Mouse (Mus musculus) thymus, postnatal 4 days (tissue): ENCODE data around the gene Ffar3.

ENCODE experiments used
- DNase-seq: peaks from one replicate; pipeline ENCODE4 v3.0.0; 2021

Ffar3 gene

DNA sequence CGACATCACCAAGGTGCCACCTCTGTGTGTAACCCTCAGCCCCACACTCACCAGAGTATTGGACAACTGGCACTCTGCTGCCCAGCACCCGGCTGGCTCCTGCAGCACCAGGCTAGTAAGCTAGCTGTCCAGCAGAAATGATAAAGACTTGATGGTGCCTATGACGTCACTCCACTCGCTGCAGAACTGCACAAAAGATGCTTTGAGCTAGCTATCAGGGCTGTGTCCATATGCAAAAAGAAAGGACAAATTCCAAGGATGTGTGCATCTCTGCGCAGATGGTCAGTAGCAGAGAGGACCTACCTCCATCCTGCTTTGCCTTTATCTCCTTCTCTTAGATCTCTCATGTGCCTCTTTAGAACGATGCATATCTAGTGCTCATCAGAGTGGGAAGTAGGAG, at the start of gene Ffar3:
Ffar3 (minus strand) TSS at position 101 of the 400 bp plus-strand sequence.
- DNase-seq = no peak

DNA sequence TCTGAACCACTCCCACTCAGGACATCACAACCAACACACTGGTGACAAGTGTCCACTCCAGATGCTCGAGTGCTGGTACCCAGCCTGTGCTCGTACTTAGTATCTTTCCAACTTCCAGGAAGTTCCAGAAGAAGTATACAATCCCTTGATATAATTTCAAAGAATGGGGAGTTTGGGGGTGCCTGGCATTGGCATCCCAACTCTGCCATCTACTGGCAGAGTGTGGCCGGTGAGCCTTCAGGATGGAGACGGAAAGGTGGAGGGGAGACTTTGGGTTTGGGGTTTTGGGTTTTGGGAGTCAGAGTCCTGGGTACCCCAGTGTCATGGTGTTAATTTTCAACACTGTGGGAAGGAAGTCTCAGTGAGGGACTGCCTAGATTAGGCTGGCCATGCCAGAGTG, 48.1 kb upstream of the Ffar3 start:
- DNase-seq = peak; percentile 58

DNA sequence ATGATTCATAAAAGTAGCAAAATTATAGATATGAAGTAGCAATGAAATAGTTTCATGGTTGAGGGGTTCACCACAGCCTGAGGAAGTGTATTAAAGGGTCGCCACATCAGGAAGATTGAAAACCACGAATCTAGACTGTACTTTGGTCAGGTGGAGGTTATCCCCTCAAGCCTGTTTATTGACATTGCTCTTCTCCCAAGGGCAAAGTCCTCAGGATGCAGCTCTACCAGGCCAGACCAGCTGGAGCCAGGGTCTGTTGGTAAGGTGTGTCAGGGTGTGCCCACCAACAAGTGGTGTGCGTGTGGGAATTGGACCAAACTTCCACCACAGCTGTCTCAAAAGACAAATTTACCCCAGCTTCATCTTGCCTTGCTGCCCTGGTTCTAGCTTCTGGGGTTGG, 39.2 kb upstream of the Ffar3 start:
- no peak for DNase-seq

DNA sequence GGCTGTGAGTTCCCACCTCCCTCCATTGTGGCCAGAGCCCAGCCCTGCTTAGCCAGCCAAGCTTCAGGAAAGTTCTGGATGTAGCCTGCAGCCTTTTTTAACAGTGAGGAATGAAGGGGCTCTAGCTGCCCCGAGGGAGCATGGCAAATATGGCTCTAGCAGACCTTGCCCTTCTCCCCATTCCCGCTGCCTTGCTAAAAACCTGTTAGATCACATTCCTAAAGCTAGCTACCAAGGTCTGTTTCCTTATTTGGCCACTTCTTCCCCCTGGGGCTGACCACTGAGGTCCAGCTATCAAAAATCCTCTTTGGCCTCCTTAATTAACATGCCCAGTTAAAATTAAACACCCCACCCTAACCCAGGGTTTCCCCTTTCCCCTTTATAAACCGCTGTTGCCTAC, 36.5 kb upstream of the Ffar3 start:
- no peak for DNase-seq

DNA sequence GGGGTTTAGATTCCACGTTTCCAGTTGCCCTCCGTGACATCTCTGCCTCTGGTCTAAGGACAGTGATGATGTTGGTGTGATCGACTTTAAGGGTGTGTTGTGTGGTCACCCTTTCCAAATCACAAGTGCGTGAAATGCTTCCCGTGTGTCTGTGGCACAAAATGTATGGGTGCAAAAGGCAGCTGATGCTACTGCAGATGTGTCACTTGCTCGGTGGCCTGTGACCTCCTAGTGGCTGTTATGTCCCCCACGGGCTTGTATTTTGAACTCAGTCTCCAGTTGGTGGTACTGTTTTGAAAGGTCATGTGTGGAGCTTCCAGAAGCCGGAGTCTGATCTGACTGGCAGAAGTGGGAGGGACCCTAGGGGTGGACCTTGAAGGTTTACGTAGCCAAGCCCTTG, 35.8 kb upstream of the Ffar3 start:
- DNase-seq = no peak

DNA sequence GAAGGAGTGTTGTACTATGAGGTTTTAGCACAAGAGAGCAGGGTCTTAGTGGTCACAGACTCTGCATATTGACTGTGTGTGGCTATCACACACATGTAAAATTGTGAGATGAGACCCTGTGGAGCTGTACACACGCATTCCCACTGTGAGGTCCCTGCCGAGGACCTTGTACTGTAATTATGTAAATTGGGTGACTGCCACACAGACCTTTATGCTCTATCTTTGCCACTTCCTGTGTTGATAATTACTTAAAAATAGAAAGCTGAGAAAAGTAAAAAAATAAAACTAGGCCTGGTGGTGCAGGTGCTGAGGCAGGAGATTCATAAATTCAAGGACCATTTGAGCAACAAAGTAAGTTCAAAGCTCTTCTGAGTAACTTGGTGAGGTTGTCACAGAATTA, 34.7 kb upstream of the Ffar3 start:
- no peak for DNase-seq

DNA sequence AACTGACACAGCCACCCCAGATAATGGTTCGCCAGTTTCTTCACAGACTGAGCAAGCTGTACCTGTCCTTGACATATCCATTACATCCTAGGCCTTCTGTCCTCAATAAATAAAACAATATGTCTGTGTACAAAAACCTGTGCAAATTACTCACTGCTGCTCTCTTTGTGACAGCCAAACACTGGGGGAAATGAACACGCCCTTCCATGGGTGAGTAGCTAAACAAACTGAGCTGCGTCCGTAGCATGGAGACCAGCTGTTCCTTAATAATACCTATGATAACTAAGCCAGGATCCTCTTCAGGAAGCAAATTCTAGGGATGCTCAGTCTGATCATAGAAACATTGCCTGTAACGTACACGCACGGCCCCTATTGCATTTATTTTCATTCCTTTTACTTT, 32.8 kb upstream of the Ffar3 start:
- DNase-seq = no peak

DNA sequence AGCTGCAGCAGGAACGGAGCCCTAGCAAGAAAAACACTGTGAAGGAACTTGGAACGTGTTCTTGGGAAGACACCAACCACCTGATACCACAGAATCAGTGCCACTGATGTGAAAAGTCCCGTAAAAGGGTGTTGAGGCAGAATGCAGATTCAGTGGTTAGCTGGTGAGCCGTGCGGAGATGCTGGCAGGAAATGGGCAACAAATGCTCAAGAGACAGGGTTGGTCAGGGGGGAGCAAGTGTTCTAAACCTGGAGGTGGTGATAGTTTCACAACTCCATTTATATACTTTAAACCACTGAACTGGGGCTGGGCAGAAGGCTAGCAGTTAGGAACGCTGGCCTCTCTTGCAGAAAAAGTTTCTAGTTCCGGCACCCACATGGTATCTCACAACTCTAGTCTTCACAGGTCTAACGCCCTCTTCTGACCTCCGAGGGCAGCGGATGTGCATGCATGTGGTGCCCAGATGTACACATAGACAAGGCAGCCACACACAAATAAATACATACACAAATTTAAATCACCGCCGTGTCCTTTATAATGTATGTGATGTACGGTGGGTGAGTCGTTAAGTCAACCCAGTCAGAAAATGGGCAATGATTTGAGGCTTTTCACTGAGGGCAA, 31.7 kb upstream of the Ffar3 start:
- no peak for DNase-seq

DNA sequence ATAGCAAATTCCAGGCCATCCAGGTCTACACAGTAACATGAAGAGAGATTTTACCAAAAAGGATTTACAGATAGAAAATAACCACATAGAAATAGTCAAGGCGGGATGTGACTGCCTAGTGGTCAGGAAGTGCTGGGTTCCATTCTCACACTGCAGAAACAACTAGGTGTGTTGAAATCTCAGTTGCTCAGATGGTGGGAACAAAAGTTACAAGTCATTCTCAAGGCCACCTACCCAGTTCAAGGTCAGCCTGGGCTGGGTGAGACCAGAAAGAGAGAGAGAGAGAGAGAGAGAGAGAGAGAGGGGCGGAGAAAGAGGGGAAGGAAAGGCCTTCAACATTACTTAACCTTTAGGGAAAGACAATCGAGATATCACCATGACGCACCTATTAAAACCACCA, 30.9 kb upstream of the Ffar3 start:
- no peak for DNase-seq

DNA sequence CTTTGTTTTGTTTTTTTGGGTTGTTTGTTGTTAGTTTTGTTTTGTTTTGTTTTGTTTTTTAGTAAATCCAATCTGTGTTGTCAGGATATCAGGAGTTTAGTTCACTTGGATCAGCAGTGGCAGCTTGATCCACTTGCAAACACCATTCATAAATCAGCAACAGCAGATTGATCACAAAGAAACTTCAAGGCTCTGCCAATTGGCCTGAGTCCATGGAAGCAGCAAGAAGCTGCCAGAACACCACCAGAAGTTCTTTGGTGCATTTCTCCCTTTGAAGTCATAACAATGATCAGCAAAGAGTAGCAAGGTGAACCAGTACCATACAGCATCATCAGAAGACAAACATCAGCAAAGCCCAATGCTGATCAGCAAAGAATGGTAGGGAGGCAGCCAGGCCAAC, 28.1 kb upstream of the Ffar3 start:
- DNase-seq = no peak

DNA sequence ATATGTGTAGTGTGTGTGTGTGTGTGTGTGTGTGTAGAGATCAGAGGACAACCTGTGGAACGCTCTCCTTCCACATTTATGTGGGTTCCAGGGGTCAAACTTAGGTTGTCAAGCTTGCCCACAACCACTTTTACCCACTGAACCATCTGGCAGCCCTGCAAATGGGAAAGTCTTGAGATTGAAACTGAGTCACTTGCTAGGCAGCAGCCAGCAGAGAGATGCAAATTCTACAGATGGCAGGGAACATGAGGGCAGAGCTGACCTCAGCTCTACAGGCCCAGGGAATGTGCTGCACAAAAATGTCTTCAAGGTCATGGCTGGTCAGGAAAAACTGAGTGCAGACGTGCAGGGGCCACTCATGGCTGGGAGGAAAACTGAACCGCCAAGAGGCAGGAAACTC, 25.4 kb upstream of the Ffar3 start:
- no peak for DNase-seq

DNA sequence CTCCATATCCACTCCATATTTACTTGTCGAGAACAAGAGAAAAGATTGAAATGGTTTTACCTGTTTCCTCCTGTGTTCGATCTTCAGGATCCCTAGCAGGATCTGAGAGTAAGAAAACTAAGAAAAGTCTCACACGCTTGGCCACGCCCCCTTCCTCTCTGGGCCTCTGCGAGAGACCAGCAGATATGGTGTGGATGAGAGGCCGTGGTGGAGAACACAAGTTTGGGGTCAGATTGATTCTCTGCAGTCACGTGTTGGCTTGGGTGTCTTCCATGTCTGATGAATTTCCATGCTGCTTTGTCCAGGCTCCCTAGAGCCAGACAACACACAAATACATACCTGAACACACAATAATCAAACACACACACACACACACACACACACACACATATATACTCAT, 24.2 kb upstream of the Ffar3 start, which contains the start of gene Cd22:
Cd22 (minus strand) TSS at position 167 of the 400 bp plus-strand sequence.
- peak; percentile 48 for DNase-seq

DNA sequence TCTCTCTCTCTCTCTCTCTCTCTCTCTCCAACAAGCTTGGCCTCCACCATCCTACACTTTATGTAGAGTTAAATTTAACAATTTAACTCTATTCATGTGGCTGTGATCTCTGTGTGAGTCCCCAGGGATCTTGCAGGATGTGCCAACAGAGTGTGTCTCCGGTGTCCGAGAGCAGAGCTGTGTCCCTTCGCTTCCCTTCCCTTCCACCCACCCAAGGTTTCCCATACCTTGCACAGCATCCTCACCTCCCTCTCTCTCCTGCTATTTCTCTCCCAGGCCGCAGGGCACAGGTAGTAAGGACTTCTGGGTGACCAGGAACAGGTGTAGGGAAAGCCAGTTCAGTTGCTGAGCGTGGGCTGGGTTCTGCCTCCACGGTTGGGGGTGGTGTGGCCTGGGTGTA, 23.0 kb upstream of the Ffar3 start:
- DNase-seq = no peak

DNA sequence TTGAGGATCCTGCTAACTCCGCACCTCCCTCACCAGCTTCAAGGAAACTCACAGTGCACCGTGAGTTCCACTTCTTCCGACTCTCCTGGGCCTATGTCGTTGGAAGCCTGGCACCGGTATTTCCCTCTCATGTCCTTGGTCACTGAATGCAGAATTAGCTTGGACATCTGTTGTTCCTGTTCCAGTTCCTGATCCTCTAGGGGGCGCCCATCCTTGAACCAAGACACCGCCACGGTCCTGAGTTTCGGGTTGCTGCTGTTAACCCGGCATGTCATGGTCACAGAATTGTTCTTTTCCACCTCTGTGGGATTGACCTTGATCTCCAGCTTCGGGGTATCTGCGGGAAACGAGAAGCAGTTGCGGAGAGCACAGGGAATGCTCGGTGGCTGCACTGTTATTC, 17.1 kb upstream of the Ffar3 start:
- DNase-seq = peak; percentile 82

DNA sequence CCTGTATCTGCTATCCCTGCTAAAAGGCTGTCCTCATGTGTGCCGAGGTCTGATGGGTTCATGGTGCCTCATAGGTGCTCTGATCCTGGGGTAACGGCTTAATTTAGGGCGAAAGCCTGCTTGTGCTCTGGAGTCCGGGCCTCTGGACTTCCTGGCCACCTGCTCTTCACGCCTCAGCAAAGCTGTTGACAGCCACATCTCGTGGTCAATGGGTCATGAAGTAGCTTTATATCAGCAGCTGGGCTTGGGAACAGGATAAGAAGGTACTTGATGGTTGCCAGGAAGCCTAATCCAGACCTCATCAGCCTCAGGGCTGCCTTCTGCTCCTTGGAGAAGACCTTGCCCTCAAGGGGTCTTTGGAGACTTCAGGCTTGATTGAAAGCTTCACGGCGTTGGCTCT, 7.4 kb upstream of the Ffar3 start:
- no peak for DNase-seq

DNA sequence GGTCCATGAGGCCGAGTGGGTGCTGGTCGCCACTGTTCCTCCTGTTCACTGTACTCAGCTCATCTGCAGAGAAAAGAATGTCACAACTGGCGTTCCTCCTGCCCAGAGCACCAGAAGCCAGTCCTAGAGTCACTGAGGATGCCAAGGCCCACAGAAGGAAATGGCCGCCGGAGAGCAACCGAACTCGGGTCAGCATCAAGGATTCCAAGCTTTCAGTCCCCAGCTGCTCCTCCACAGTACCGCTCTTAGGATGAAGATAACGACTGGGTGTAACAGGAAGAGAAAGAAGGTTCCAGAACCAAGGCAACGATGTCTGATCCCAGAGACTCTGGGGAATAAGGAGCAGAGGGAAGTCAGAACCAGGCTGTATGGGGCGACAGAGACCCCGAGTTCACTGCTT, 5.5 kb upstream of the Ffar3 start, which contains the start of gene Ffar1:
Ffar1 (minus strand) TSS at position 101 of the 400 bp plus-strand sequence.
- no peak for DNase-seq

DNA sequence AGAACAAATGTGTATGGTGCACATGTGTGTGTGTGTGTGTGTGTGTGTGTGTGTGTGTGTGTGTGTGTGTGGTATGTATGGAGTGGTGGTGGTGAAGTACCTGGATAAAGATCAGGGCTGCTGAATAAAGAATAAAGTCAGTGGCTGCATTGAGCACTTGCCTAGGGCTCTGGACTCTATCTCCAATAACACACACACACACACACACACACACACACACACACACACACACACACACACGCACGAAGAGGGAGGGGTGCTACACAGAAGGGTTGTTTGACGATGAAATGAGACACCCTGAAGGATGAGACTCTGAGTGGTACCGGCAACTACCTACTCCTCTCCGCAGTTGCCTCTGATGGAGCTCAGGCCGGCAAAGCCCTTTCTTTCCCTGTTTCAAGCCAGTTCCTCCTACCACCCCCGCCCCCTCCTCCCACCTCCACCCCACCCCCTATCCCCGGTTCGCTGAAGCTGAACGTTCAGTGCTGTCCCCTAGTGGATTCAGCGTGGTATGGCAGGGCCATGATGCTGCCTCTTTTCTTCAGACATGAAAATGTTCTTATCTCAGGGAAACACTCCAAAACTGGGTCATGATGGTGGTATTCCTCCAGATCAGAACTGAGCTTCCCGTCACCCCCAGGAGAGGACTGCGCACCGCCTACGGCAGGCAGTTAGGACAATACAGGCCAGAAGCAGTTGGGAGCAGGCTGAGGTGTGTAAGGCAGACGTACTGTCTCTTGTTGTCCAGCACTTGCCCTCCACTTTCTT, 3.8 kb upstream of the Ffar3 start:
- DNase-seq = peak; percentile 74

DNA sequence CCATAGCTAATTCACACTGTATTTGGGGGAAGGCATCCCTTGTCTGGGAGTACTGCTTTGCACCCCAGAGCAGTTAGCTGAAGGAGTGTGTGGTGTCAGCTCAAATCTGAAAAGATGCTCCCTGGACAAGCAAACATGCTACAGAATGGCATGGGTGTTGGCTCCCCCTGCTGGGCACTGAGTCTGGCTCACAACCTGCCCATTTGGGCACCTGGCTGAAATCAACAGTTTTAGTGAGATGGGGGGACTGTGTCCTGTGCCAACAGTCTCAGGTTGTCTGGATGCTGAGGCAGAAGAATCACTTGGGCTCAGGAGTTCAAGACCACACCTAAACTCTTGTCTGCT, 3.3 kb upstream of the Ffar3 start:
- DNase-seq = peak; percentile 87

DNA sequence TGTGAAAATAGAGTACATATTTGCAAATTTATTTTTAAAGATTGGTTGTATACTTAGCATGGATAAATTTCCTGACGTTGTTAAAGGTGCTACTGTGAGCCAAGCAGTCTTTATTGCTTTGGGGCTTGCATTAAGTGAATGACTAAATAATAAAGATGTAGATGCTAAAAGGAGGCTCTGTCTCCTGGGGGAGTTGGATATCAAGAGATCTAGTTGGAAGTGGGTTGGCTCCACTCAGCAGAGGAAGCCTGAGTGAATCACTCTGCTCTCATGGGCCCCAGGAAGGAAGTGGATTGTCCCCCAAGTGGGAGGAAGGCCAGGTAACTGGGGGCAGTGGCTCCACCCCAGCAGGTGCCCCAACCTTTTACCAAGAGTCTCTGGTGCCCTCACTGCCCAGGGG, 1.8 kb upstream of the Ffar3 start:
- DNase-seq = no peak

DNA sequence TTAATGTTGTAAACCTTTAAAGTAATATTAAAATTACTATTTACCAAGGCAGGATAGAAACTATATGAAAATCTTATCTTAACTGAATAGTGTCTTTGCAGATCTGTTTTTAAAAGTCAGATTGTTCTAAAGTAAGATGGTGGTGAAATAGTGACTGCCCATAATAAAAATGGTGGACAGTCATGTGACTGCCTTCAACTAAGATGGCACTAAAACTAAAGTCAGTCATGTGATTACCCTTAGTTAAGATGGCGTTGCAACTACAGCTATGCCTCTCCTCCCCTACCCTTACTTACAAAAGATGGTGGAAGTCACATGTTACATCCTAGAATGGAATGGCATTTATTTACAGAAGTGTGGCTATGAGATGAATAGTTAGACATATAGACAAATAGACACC, 4.6 kb downstream of the Ffar3 start:
- no peak for DNase-seq

DNA sequence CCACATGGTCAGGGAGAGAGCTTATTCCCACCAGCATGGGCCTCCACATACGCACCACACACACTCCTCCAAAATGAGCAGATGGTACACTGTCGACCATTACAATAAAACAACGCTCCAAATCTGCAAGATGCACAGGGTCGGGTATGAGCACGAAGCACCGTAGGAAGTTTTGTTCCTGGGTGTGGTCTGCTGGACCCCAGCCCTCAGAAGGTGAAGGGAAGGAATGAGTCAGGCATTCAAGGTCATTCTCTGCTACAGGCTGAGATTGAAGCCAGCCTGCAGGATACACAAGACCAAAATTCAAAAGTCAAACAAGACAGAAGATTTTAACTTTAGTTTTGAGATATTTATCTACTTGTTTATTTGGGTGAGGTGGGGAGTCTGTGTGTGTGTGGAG, 8.0 kb downstream of the Ffar3 start:
- no peak for DNase-seq

DNA sequence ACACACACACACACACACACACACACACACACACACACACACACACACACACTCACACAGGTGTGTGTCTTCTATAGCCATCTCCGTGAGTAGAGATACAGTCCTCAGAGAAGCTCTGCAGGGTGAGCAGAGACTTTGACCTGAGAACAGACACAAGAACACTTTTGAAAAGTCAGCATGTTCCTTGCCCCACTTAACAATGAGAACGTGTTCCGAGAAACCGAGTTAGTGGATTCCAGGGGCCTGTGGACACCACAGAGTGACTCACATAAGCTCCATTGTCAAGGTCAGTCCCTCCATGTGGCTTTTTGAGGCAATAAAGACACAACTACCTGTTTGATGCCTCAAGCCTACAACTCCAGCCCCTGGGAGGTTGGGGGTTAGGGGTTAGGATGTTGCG, 8.6 kb downstream of the Ffar3 start:
- DNase-seq = no peak

DNA sequence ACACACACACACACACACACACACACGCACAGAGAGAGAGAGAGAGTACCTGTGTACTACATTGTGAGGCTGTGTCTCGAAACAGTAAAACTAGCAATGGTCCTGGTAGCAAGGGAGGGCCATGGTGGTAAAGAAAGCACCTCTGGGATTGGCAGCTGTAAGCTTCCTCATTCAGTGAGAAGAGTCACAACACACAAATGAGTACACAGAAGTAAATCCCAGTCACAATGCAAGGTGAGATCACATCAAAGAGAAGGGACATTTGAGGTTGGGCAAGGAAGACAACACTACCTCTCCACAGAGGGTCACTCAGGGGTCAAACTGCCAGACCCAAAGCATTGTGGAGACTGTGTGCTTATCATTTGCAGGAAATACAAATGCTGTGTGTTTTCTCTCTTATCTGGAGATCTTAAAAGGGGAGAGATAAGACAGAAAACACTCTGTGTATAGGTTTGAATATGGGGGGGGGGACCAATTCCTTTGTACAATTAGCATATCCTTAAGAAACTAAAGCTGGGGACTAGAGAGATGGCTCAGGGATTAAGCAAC, 9.4 kb downstream of the Ffar3 start:
- no peak for DNase-seq

DNA sequence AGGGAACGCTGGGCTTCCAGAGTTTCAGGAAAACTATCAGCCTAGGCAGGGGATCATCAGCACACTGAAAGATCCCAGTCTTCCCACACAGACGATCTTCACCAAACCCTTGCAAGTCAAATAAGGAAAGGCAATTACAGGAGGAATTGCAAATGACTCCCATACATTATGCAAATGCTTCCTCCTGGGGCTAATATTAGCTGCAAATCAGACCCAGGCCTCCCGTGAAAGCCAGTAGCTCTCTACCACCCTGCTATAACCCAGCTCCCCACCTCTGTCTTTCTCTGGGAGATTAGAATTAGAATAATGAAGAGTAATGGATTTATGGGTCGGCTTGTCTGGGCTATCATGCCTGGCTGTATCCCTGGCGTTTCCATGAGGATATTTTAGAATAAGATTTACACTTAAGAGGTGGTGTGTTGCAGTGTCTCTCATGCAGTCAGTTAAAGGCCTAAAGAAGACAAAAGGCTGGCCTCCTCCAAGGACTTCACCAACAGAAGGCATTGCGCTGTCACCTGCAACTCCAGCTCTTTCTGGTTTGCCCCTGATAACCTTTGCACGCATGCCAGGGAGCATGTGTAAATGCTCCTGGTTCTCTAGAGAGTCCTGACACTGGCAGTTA, 11.2 kb downstream of the Ffar3 start:
- DNase-seq = no peak
